Mouse (Mus musculus) olfactory bulb, adult 2 months (tissue): ENCODE measurements around the gene Ccdc136.

Experiments
- CTCF ChIP-seq: fragments of 200-500 bp; IDR thresholded peaks from 2 replicates; pipeline ENCODE4 v1.5.1; 2012; ENCODE audit warnings: low read depth, mild to moderate bottlenecking, low read length, moderate library complexity; ENCODE audit not compliant: insufficient read depth
- POLR2A ChIP-seq: fragments of 200-500 bp; IDR thresholded peaks from 2 replicates; pipeline ENCODE4 v1.6.1; 2012; ENCODE audit warnings: mild to moderate bottlenecking, low read depth, low read length, moderate library complexity; ENCODE audit not compliant: insufficient read depth

GRCm38 (mm10) chr6:29425118-29425517, 29.0 kb downstream of the Ccdc136 start:
- TF ChIP-seq CTCF (no peak), POLR2A (no peak)
